In genomic region chr13:64373695-64374094, GRCm38 (mm10) we compare ENCODE assay signal across 9 mouse cellular contexts. TPM values are rescaled to one million over a fixed set of nuclear protein-coding genes. Genes with fewer than 3 reads are reported as not detected.
DNase-seq lines count a peak whose midpoint lies in the region; ATAC-seq and TF ChIP-seq lines count a peak whose summit lies in the region.
"Had no signal": no experiment of that assay in that cellular context is flagged by ENCODE, and none has a peak within 500 bp of the region (broad histone marks: within the 10 kb centered on the region; RNA-seq: fewer than 3 reads in every experiment).

No protein-coding gene starts in this region.

- TF ChIP-seq POLR2A in MEL (IDR thresholded peaks at IDR 0.05; ENCODE audit: control insufficient read depth in 1 of 2, insufficient read depth in 1 of 2, low read depth in 1 of 2, low read length in 2 of 2, poor library complexity in 1 of 2): no peak

- no peak for TF ChIP-seq EP300 in MEL (IDR thresholded peaks at IDR 0.05; ENCODE audit: low read depth in 1 of 2, low read length in 2 of 2)

- intact Hi-C loops in heart, postnatal 36 days (cut with DNase I): loop anchor here (2.0 to 5.0 kb wide), 2 partner anchors 31 to 126 kb away; no protein-coding TSS in a partner anchor

- peaks cover 3 to 13% of the 10 kb centered on the region in 2 experiments; a peak in 3 of 4 replicates for H3K4me1 ChIP-seq in MEL (ENCODE audit: control insufficient read depth in 1 of 2, insufficient read depth in 2 of 2, low read length in 2 of 2)
- peaks cover 14% of the 10 kb centered on the region for H3K4me1 ChIP-seq in forebrain, embryonic 13.5 days

- no peaks in the 10 kb centered on the region; a peak in 1 of 4 replicates for H3K36me3 ChIP-seq in MEL (ENCODE audit: control insufficient read depth in 1 of 2, insufficient read depth in 2 of 2, low read length in 2 of 2)
- no peaks in the 10 kb centered on the region for H3K36me3 ChIP-seq in forebrain, embryonic 13.5 days (ENCODE audit: poor library complexity, severe bottlenecking)

- peaks cover 4% of the 10 kb centered on the region; the same call in 1 of the 2 replicates for H3K79me2 ChIP-seq in MEL (ENCODE audit: control insufficient read depth, insufficient read depth, low read length, poor library complexity)

- no peaks in the 10 kb centered on the region for H3K9me3 ChIP-seq in MEL (replicated peaks; ENCODE audit: insufficient read depth, low read length)
- no peaks in the 10 kb centered on the region for H3K9me3 ChIP-seq in forebrain, embryonic 13.5 days (replicated peaks)

- no peak overlapping the region for H3K9ac ChIP-seq in MEL (ENCODE audit: control insufficient read depth, low read depth, low read length, poor library complexity, severe bottlenecking)
- no peak overlapping the region for H3K9ac ChIP-seq in forebrain, embryonic 13.5 days

- TF ChIP-seq RAD21 in MEL (IDR thresholded peaks at IDR 0.05; ENCODE audit: low read depth, low read length): no peak

- ATAC-seq in forebrain, embryonic 13.5 days: no peak

- DNase-seq in layer of hippocampus, adult 11-12 months (ENCODE audit: low spot score): peak; percentile 67
- DNase-seq in layer of hippocampus, postnatal 36 days: no peak
- peak; percentile 49 for DNase-seq in MEL (ENCODE audit: low read depth, low spot score)
- DNase-seq in adrenal gland, postnatal 25 days: peak; percentile 26
- peak; percentile 50 to 56 for DNase-seq in heart, postnatal 36 days
- DNase-seq in thymus, postnatal 36 days: no peak
- no peak for DNase-seq in embryo, embryonic 10.5 days (ENCODE audit: low spot score)
- DNase-seq: left cerebral cortex, postnatal 4 days had no signal

- no peak overlapping the region for H3K4me2 ChIP-seq in forebrain, embryonic 13.5 days

- no peak overlapping the region for H3K27ac ChIP-seq in MEL (ENCODE audit: control insufficient read depth, low read depth, low read length)
- H3K27ac ChIP-seq in forebrain, embryonic 13.5 days: no peak overlapping the region

- no peaks in the 10 kb centered on the region for H3K27me3 ChIP-seq in MEL (ENCODE audit: control insufficient read depth in 1 of 2, insufficient read depth in 2 of 2, low read length in 2 of 2)
- H3K27me3 ChIP-seq in forebrain, embryonic 13.5 days: no peaks in the 10 kb centered on the region

- 3% methylated on average over 1 of the region's 1 CpGs for WGBS in forebrain, embryonic 13.5 days

- TF ChIP-seq CTCF in MEL (IDR thresholded peaks at IDR 0.05 in 2 of 3, conservative IDR thresholded peaks at IDR 0.05 in 1 of 3; ENCODE audit: control insufficient read depth in 1 of 3, insufficient read depth in 1 of 3, low read depth in 2 of 3, low read length in 3 of 3, poor library complexity in 1 of 3, severe bottlenecking in 1 of 3): no peak

- H3K4me3 ChIP-seq in MEL (ENCODE audit: control insufficient read depth in 1 of 2, insufficient read depth in 1 of 2, low read depth in 2 of 2, low read length in 2 of 2): no peak overlapping the region
- no peak overlapping the region for H3K4me3 ChIP-seq in forebrain, embryonic 13.5 days

TF ChIP-seq in MEL, 35 proteins besides CTCF, POLR2A, EP300 and RAD21:
- TF ChIP-seq BHLHE40 (IDR thresholded peaks at IDR 0.05; ENCODE audit: borderline replicate concordance, low read depth, low read length) (no peak), MAFK (IDR thresholded peaks at IDR 0.05; ENCODE audit: borderline replicate concordance, low read depth, low read length) (no peak), E2F4 (IDR thresholded peaks at IDR 0.05; ENCODE audit: borderline replicate concordance, low read depth, low read length) (no peak), GABPA (IDR thresholded peaks at IDR 0.05; ENCODE audit: low read depth, low read length) (no peak), CHD2 (IDR thresholded peaks at IDR 0.05; ENCODE audit: low read length) (no peak), HCFC1 (IDR thresholded peaks at IDR 0.05; ENCODE audit: low read depth, low read length) (no peak), MAX (IDR thresholded peaks at IDR 0.05; ENCODE audit: low read length) (no peak), MAZ (IDR thresholded peaks at IDR 0.05; ENCODE audit: low read depth, low read length) (no peak), KAT2A (conservative IDR thresholded peaks at IDR 0.05; ENCODE audit: low read depth, low read length) (no peak), JUND (IDR thresholded peaks at IDR 0.05; ENCODE audit: low read depth, low read length) (no peak), CHD1 (IDR thresholded peaks at IDR 0.05; ENCODE audit: low read depth, low read length) (no peak), ZC3H11A (IDR thresholded peaks at IDR 0.05; ENCODE audit: low read depth, low read length) (no peak), TBP (IDR thresholded peaks at IDR 0.05; ENCODE audit: low read depth, low read length) (no peak), SMC3 (IDR thresholded peaks at IDR 0.05; ENCODE audit: low read depth, low read length) (no peak), RCOR1 (IDR thresholded peaks at IDR 0.05; ENCODE audit: low read depth, low read length) (no peak), TAL1 (IDR thresholded peaks at IDR 0.05; ENCODE audit: low read length) (no peak), MEF2A (IDR thresholded peaks at IDR 0.05; ENCODE audit: extremely low read depth, insufficient replicate concordance, low read depth, low read length, poor library complexity, severe bottlenecking) (no peak)
TF ChIP-seq in MEL: peak in this region for 0.

RNA-seq across cellular contexts. Expression of gene Ctsl, which starts 3.0 kb away (rescaled TPM):
- total RNA-seq in layer of hippocampus, postnatal 36 days (2021): 100 to 1,000 TPM; 108 to 112 TPM
- 20.1 and 22.5 TPM in 2 replicates for total RNA-seq in MEL (2012; rRNA removed)
- 10 to 100 TPM in 1 of 2 experiments, not detected in 1; 39.2 TPM for polyA plus RNA-seq in MEL (2012; ENCODE audit: insufficient read depth in 1 of 2, insufficient read length in 2 of 2, low read depth in 1 of 2, low replicate concordance in 2 of 2, missing spikeins in 1 of 2)
- total RNA-seq in adrenal gland, postnatal 25 days (2021): 784 and 797 TPM in 2 replicates
- 100 to 1,000 TPM; 280 to 282 TPM for total RNA-seq in heart, postnatal 36 days (2021)
- polyA plus RNA-seq in forebrain, embryonic 13.5 days (2015; fragmentation: Nextera tagmentation; extraction: Ambion mirVana): 79.0 and 92.5 TPM in 2 replicates

RNA-seq across cellular contexts. Expression of gene Cdk20, which starts 58.4 kb away (rescaled TPM):
- total RNA-seq in layer of hippocampus, postnatal 36 days (2021): 10 to 100 TPM in 1 of 2 experiments, 1 to 10 TPM in 1; 9.7 to 12.6 TPM
- total RNA-seq in MEL (2012; rRNA removed): 3.4 and 3.6 TPM in 2 replicates
- 1 to 10 TPM in 1 of 2 experiments, not detected in 1; 9.3 TPM for polyA plus RNA-seq in MEL (2012; ENCODE audit: insufficient read depth in 1 of 2, insufficient read length in 2 of 2, low read depth in 1 of 2, low replicate concordance in 2 of 2, missing spikeins in 1 of 2)
- total RNA-seq in adrenal gland, postnatal 25 days (2021): 4.6 and 6.5 TPM in 2 replicates
- total RNA-seq in heart, postnatal 36 days (2021): 1 to 10 TPM; 2.2 to 2.7 TPM
- polyA plus RNA-seq in forebrain, embryonic 13.5 days (2015; fragmentation: Nextera tagmentation; extraction: Ambion mirVana): 14.9 and 16.2 TPM in 2 replicates

Comparison
In these comparisons a context has a peak if more than half of its experiments do, and no peak if none do; other contexts are left out.
1. DNase-seq: peak in layer of hippocampus, adult 11-12 months (single experiment), MEL (single experiment), adrenal gland, postnatal 25 days (single experiment) and heart, postnatal 36 days (2 of 2); none in layer of hippocampus, postnatal 36 days (0 of 2), thymus, postnatal 36 days (0 of 2) and embryo, embryonic 10.5 days (single experiment).